Mouse (Mus musculus): ENCODE results near the gene Rasal1.

- TF ChIP-seq POLR2A (IDR thresholded peaks at IDR 0.05; ENCODE audit: borderline replicate concordance, extremely low read depth, insufficient read depth, insufficient read length, poor library complexity, severe bottlenecking) (no peak), CTCF (IDR thresholded peaks at IDR 0.05; ENCODE audit: borderline replicate concordance, extremely low read depth, insufficient read depth, insufficient read length) (no peak)
These were observed 63.2 kb downstream of the Rasal1 start, which contains the start of gene Dtx1 for GRCm38 (mm10) chr5:120711827-120712226.
